Mouse (Mus musculus): Measurements from ENCODE around the gene Kif5a. TPM values are rescaled to one million over a fixed set of nuclear protein-coding genes. Genes with fewer than 3 reads are reported as not detected.

Kif5a gene
- total RNA-seq, 2 experiments from 2014 or later, result 581 to 593 TPM

GRCm38 (mm10) chr10:127230693-127231092, 32.5 kb downstream of the Kif5a start:
- intact Hi-C loops (cut with DNase I), result no loop called here
- DNase-seq (ENCODE audit: low spot score in 2 of 2), result no peak

DNA sequence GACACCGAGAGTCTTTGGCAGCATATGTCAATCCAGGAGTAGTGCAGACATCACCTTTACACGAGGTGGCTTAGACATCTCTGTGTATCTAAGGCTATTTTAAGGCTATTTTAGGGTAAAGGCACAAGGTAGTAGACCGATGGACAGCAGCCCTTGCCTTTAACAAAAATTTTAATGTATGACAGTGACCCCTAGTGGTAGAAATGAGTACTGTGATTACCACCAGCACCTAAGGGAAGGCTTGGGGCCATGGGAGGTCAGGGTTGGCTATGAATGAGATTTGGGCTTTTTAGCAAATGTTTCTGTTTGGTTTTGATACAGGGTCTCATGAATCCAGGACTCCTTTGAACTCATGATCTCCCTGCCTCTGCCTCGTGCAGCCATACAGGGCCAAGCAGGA, 34.3 kb downstream of the Kif5a start:
- DNase-seq (ENCODE audit: low spot score in 2 of 2), result peak; percentile 59 to 65
- intact Hi-C loops (cut with DNase I), result loop anchor here (1.0 to 5.0 kb wide), 2 partner anchors 52 to 107 kb away; partner anchors contain the start of gene Os9

DNA sequence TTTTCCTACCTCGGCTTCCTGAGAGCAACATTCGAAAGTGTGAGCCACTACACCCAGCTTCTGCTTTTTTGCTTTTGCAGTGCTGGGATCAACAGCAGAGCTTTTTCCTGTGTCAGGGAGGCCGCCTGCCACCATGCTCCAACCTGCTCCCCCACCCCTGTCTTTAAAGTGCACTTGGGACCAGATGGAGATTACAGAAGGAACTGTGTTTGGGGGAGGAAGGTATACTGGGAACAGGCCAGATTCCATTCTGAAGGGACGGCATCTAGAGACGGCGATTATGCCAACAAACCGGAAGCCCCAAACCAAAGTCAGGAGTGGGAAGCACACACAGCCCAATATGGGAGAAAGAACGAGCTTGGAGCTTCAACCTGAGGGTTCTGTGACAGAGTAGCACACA, 36.0 kb downstream of the Kif5a start:
- no peak for DNase-seq (ENCODE audit: low spot score in 2 of 2)
- intact Hi-C loops (cut with DNase I), result loop anchor here (5.0 kb wide), 1 partner anchor 105 kb away; the partner anchor contains the start of gene Os9

- intact Hi-C loops (cut with DNase I), result loop anchor here (5.0 kb wide), 1 partner anchor 104 kb away; the partner anchor contains the start of gene Os9
- no peak for DNase-seq (ENCODE audit: low spot score in 2 of 2)
These were observed 36.7 kb downstream of the Kif5a start for GRCm38 (mm10) chr10:127226318-127226895.

DNA sequence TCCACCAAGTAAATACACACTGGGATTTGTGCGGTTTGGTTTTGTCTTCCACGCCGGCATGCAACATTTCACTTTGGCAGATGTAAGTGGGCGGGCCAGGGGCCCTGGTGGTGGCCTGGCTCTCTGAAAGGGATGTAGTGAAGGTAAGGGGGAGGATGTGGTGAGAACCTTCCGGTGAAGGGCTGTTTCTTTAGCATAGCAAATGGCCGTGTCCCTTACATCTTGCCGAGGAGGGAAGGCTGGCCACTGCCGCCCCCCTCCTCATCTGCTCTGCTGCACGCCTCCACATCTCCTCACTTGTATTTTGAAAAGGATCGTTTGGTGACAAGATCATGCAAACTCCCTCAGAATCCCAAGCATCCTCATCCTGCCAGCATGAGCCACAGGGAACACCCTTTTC, 37.4 kb downstream of the Kif5a start:
- peak; percentile 48 to 69 for DNase-seq (ENCODE audit: low spot score in 2 of 2)
- intact Hi-C loops (cut with DNase I), result loop anchor here (5.0 kb wide), 1 partner anchor 103 kb away; the partner anchor contains the start of gene Os9

DNA sequence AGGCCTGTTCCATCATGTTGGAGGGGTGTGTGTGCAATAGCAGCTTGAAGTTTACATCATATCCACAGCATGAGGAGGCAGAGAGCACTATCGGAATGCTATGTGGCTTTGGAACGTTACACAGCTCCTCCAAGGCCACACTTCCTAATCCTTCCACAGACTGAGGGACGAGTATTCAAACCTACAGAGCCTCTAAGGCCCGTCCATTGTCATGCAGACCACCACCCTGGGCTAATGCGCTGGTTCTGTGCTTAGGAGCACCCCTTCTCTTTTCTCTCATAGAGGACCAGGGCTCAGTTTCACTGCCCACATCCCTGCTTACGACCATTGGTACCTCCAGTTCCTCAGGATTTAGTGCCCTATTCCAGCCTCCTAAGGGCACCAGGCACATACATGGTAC, 37.9 kb downstream of the Kif5a start:
- intact Hi-C loops (cut with DNase I), result loop anchor here (5.0 kb wide), 1 partner anchor 103 kb away; the partner anchor contains the start of gene Os9
- DNase-seq (ENCODE audit: low spot score in 2 of 2), result no peak

GRCm38 (mm10) chr10:127218339-127218738, 44.8 kb downstream of the Kif5a start:
- DNase-seq (ENCODE audit: low spot score in 2 of 2), result no peak
- intact Hi-C loops (cut with DNase I), result no loop called here

DNA sequence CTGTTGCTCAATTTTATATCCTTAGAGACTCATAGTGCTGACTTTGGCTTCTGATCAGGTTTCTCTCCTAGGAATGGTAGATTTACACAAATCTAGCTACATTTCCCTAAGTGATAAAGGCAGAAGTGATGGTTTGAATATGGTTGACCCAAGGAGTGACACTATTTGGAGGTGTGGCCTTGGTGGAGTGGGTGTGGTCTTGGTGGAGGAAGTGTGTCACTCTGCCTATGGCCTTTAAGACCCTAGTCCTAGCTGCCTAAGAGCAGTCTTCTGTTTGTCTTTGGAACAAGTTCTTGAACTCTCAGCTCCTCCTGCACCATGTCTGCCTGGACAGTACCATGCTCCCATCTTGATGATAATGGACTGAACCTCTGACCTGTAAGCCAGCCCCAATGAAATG, 46.0 kb downstream of the Kif5a start:
- intact Hi-C loops (cut with DNase I), result no loop called here
- no peak for DNase-seq (ENCODE audit: low spot score in 2 of 2)

- intact Hi-C loops (cut with DNase I), result no loop called here
- DNase-seq (ENCODE audit: low spot score in 2 of 2), result no peak
These were observed 46.7 kb downstream of the Kif5a start for GRCm38 (mm10) chr10:127216456-127216855.

DNA sequence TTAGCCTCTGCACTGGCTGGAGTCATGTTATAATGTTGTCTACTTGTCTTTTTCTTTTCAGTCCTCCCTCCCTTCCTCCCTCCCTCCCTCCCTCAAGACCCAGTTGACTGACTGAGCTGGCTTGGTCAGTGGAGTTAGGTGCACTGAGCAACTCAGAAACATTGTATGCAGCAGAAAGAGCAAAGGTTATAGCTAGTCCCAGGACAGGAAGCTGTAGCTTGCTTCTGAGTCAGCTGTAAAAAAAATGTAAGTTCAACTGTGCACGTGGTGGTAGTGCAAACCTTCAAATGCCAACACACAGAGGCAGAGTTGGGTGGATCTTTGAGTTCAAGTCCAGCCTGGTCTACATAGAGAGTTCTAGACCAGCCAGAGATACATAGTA, 48.7 kb downstream of the Kif5a start:
- intact Hi-C loops (cut with DNase I), result no loop called here

GRCm38 (mm10) chr10:127213704-127214421, 49.3 kb downstream of the Kif5a start:
- DNase-seq (ENCODE audit: low spot score in 2 of 2), result no peak
- intact Hi-C loops (cut with DNase I), result no loop called here

More for the DNA sequence above, 48.7 kb downstream of the Kif5a start:
- no peak for DNase-seq (ENCODE audit: low spot score in 2 of 2)

DNA sequence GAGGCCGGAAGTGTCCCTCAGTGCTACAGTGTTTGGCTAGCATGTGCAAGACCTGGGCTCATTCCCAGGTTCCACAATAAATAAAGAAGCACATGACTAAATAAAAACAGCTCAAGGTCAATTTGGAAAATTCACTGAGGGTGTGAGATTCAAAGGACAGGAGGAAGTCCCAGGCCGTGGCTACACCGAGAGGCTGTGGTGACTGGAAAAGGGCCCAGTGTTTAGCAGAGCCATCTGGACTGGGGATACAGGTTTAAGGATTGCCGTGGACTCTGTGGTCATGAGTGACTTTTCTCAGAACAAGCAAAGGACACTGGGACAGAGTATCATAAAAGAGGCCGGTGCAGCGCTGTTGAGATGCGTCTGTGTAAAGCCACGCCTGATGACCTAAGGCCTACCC, 49.9 kb downstream of the Kif5a start:
- intact Hi-C loops (cut with DNase I), result no loop called here
- DNase-seq (ENCODE audit: low spot score in 2 of 2), result no peak

DNA sequence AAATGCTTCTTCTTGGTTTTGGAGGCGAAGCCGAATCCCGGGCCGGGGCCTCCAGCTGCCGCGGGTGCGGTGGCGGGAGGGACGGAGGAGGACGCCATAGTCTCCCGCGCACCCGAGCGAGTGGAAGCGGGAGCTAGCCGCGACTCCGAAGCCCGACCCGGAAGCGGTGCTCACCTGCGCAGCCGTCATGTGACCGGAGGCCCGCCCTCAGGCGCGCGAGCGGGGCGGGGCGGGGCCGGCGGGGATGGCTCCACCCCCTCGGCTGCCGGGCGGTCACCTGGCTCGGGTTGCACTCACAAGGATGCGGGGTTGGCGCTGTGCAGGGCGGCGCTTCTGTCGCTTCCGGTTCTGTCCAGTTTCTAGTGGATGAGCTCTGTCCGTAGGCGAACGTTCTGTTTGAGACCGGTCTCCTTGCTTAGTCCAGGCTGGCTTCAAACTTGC, 51.7 kb downstream of the Kif5a start, which contains the start of gene Pip4k2c:
TSS of gene Pip4k2c (minus strand) at position 172 of the 441 bp plus-strand sequence.
- DNase-seq (ENCODE audit: low spot score in 2 of 2), result peak; percentile 85 to 88
- intact Hi-C loops (cut with DNase I), result no loop called here

DNA sequence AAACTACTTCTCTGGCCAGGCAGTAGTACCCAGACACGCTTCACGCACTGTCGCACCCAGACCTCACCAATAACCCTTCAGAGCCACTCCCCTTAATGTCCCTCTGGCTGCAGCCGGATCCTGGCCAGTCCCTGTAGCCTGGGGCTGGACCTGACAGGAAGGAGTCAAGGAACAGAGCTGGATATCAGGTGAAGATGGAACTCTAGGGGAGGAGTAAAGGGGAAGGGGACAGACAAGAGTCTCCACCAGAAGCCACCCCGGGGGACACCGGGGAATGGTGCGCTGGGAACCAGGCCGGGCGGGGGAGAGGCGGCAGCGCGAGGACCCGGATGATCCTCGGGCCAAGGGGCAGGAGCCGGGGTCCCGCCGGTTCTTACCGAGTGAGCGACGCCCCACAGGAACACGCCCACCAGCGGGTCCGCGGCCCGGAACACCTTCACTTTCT, 52.2 kb downstream of the Kif5a start:
- no peak for DNase-seq (ENCODE audit: low spot score in 2 of 2)
- intact Hi-C loops (cut with DNase I), result no loop called here

GRCm38 (mm10) chr10:127209928-127210570, 53.1 kb downstream of the Kif5a start:
- intact Hi-C loops (cut with DNase I), result no loop called here
- no peak for DNase-seq (ENCODE audit: low spot score in 2 of 2)

- intact Hi-C loops (cut with DNase I), result no loop called here
- DNase-seq (ENCODE audit: low spot score in 2 of 2), result peak in 1 of 2 experiments; percentile 71
These were observed 54.2 kb downstream of the Kif5a start for GRCm38 (mm10) chr10:127208921-127209320.

DNA sequence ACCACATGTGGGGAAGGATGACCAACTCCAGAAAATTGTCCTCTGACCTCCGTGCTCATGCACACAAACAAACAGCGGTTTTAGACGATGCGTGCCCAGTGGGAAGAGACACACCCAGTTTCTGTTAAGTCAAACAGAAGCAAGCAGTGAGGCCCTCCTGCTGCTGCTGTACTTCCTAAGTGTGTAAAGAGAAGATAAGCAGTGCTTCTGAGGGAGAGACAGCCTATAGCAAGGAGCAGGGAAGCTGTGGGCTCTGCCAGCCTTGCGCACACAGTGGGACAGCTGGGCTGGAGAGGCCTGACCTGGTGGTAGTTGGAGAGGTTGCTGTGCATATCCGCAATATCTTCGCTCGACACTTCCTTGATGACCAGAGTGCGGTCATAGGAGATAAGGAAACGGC, 57.8 kb downstream of the Kif5a start:
- no peak for DNase-seq (ENCODE audit: low spot score in 2 of 2)
- intact Hi-C loops (cut with DNase I), result no loop called here

GRCm38 (mm10) chr10:127204589-127204988, 58.6 kb downstream of the Kif5a start:
- DNase-seq (ENCODE audit: low spot score in 2 of 2), result no peak
- intact Hi-C loops (cut with DNase I), result no loop called here

DNA sequence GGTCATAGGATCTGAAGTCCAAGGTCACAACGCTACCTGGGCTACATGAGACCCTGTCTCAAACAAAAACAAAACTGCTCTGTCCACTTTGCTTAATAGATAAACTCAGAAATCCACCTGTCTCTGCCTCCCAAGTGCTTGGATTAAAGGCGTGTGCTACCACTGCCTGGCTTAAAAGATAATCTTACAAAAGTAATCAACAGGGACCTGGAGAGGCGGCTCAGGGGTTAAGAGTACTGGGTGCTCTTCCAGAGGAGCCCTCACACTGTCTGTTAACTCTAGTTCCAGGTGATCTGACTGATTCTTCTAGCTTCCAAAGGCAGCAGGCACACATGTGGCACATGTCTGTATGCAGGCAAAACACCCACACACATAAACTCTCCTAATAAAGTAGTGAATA, 60.0 kb downstream of the Kif5a start:
- intact Hi-C loops (cut with DNase I), result no loop called here
- no peak for DNase-seq (ENCODE audit: low spot score in 2 of 2)

- intact Hi-C loops (cut with DNase I), result no loop called here
- no peak for DNase-seq (ENCODE audit: low spot score in 2 of 2)
These were observed 62.9 kb downstream of the Kif5a start for GRCm38 (mm10) chr10:127200279-127200678.
